Mouse (Mus musculus) olfactory bulb, adult 2 months (tissue): ENCODE data around the gene Eif1. TPM values are rescaled to one million over a fixed set of nuclear protein-coding genes. Genes with fewer than 3 reads are reported as not detected.
A peak's percentile ranks its signal among the peaks of the same experiment; 100 is the strongest.

Source experiments
- H3K27ac ChIP-seq: fragments of 200-500 bp; 2 replicates; pipeline ENCODE4 v1.5.1; 2012; ENCODE audit warnings: low read depth, low read length; ENCODE audit not compliant: insufficient read depth
- H3K4me1 ChIP-seq: fragments of 200-500 bp; 2 replicates; pipeline ENCODE4 v1.6.1; 2012; ENCODE audit warnings: low read length; ENCODE audit not compliant: control insufficient read depth, insufficient read depth
- H3K4me3 ChIP-seq: fragments of 200-500 bp; 2 replicates; pipeline ENCODE4 v1.5.1; 2012; ENCODE audit warnings: mild to moderate bottlenecking, low read depth, low read length, moderate library complexity; ENCODE audit not compliant: insufficient read depth
- CTCF ChIP-seq: fragments of 200-500 bp; IDR thresholded peaks from 2 replicates; pipeline ENCODE4 v1.5.1; 2012; ENCODE audit warnings: low read depth, mild to moderate bottlenecking, low read length, moderate library complexity; ENCODE audit not compliant: insufficient read depth
- POLR2A ChIP-seq: fragments of 200-500 bp; IDR thresholded peaks from 2 replicates; pipeline ENCODE4 v1.6.1; 2012; ENCODE audit warnings: mild to moderate bottlenecking, low read depth, low read length, moderate library complexity; ENCODE audit not compliant: insufficient read depth
- WGBS: fragments of 180-500 bp; shearing (Covaris S2); methylation state at CpG from one replicate; pipeline ENCODE4 v1.1.7; 2018; 5-methylcytosine and 5-hydroxymethylcytosine counted together
- polyA plus RNA-seq: library from polyadenylated mRNA; stranded (reverse); fragments of >200 nt; gene quantifications from 2 replicates; pipeline ENCODE4 v1.2.4, GENCODE M21; 2012; ENCODE audit warnings: low replicate concordance; ENCODE audit not compliant: missing spikeins, insufficient read depth, insufficient read length

The Eif1 gene
- polyA plus RNA-seq, result not detected in 2 replicates

DNA sequence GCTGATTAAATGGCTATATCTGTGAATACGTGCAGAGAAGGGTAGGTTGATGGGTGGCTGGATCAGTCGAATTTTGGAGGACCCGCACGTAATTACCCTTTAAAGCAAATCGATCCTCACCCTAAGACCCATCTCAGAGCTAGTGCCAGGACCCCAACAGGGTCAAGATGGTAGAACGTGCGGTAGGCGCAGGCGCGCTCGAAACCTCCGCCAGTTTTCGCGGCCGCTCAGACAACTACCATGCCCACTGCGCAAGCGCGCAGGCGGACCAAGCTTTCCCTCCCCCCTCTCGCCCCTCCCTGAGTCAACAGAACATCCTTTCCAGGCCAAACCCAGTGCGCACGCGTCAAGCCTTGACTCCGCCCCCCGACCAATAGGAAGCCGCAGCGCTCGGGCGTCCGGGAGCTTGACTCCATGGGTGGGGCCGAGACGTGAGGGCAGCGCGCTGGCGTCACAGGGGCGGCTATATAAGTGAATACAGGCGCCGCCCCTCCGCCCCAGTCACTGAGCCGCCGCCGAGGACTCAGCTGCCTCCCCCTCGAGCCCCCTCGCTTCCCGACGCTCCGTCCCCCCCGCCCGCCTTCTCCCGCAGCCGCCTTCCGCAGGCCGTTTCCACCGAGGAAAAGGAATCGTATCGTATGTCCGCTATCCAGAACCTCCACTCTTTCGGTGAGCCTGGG is at the start of gene Eif1:
Eif1 (plus strand) TSS at position 394 of the 680 bp plus-strand sequence.
- TF ChIP-seq CTCF (no peak), POLR2A (no peak; the same call in 1 of the 2 replicates)
- peaks cover 8% of the 10 kb centered on the region for H3K4me1 ChIP-seq
- WGBS, result under 1% methylated on average over 57 of the region's 58 CpGs

DNA sequence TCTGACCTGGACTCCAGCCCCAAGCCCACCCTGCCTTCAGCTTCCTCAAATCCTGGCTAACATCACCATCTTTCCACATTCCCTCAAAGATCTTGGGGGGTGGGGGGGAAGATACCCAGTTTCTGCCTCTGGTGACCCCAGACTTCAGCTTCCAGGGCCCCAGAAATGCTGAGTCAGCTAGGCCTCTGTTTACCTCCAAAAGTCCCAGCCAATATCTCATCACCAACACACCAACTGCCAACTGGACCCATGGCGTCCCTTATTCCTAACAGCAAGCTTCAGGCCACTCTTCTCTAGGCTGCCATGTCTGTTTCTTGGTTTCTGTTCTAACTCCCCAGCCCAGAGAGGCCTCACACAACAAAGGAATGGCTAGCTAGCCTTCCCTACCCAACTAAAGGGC is 47.8 kb upstream of the Eif1 start:
- TF ChIP-seq CTCF (no peak), POLR2A (no peak)
- WGBS, result 100% methylated on average over 1 of the region's 1 CpGs
- no peak overlapping the region for H3K4me3 ChIP-seq
- peaks cover 10% of the 10 kb centered on the region for H3K4me1 ChIP-seq
- H3K27ac ChIP-seq, result no peak overlapping the region

More for the DNA sequence above, at the start of gene Eif1:
- Histone ChIP-seq H3K27ac (peak within 1 kb of the TSS; percentile 90), H3K4me3 (peak within 1 kb of the TSS; percentile 81)

DNA sequence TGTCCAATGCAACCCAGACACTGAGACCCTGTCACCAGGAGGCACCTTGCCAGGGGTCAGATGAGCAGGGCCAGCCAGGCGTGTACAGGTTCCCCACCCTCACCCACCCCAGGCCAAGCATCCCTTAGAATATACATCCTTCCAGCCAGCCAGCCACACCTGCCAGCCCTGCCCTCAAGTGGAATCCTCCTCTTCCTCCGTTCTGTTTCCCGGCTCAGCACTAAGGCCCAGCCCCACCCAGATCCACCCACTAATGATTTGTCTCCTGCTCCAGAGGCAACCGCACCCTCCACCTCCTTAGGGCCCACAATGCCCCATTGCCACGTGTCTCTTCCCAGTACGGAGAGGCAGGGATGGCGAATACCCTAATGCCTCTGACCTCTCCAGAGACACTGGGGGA is 45.0 kb upstream of the Eif1 start:
- no peak overlapping the region for H3K27ac ChIP-seq
- WGBS, result 80% methylated on average over 7 of the region's 7 CpGs
- peaks cover 10% of the 10 kb centered on the region for H3K4me1 ChIP-seq
- H3K4me3 ChIP-seq, result no peak overlapping the region
- TF ChIP-seq POLR2A (no peak), CTCF (no peak)

DNA sequence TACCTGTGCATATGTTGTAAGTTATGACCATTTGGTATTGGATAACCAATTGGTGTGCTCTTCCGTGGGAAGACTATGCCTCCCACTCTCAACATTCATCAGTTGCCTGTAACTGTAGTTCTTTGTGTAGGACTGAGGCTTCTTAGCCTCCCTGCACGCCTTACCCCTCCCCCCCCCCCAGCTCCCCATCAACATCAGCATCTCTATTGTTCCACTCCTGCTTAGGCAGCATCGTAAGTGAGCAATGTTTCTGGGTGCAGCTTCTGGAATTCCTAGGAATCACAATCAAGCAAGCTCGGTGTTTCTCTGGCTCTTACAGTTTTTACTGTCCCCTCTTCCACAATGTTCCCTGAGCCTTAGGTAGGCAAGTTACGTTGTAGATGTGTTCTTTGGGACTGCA is 44.2 kb upstream of the Eif1 start:
- H3K27ac ChIP-seq, result no peak overlapping the region
- no peak for TF ChIP-seq CTCF
- no peak for TF ChIP-seq POLR2A

DNA sequence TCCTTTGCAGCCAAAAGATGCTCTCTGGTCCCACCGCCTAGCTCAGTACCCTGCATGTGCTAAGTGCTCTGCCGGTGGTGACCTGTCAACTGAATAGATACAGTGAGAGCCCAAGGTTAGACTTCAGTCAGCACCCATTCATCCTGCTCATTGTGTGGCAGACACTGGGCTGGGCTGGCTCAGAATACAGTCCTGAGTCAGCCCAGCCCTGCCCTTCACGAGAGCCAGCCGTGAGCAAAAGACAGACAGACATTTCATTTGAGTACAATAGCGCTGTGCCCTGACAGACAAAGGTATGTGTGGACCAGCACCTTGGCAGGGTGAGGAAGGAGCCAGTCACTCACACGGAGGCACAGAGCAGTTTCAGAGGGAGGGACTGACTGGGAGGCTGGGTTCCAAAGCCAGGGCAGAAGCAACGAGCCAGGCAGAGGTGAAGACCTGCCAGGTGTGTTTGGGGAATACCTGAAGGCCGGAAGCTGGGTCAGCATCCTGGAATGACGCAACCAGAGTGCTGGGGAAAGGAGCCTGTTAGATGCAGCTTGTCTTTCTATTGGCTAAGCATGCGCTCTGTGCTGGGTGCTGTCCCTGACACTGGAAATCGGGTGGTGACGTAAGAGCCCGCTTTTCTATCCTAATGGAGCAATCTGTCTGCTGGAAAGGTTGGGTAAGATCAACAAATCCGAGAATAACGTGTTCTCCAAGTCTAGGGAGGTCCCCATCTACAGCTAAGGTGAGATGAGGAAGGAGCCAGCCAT is 41.8 kb upstream of the Eif1 start:
- Histone ChIP-seq H3K4me3 (no peak overlapping the region), H3K27ac (no peak overlapping the region), H3K4me1 (peaks cover 12% of the 10 kb centered on the region)
- WGBS, result 81% methylated on average over 15 of the region's 15 CpGs
- no peak for TF ChIP-seq CTCF
- TF ChIP-seq POLR2A, result no peak

More for the DNA sequence above, 44.2 kb upstream of the Eif1 start:
- no peak overlapping the region for H3K4me3 ChIP-seq
- WGBS, result 33% methylated on average over 5 of the region's 5 CpGs
- peaks cover 10% of the 10 kb centered on the region for H3K4me1 ChIP-seq

DNA sequence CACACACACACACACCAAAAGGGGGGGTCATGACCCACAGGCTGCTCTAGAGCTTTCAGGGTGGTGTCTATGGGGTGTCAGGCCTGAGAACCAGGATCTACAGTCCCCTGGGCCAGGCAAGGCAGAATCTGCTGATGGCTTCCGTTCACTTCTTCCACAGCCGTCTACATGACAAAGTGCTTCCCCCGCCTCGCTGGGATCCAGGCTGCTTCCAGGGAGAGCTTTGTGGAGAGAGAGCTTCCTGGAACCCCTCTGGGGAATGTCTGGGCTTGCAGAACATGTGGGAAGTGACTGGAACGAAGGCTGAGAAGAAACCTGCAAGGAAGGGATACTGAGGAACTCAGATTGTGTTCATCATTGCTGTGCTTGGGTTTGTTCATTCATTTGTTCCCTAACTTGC is 40.9 kb upstream of the Eif1 start:
- Histone ChIP-seq H3K4me3 (no peak overlapping the region), H3K4me1 (peaks cover 12% of the 10 kb centered on the region), H3K27ac (no peak overlapping the region)
- WGBS, result 66% methylated on average over 5 of the region's 5 CpGs
- TF ChIP-seq POLR2A, result no peak
- no peak for TF ChIP-seq CTCF

DNA sequence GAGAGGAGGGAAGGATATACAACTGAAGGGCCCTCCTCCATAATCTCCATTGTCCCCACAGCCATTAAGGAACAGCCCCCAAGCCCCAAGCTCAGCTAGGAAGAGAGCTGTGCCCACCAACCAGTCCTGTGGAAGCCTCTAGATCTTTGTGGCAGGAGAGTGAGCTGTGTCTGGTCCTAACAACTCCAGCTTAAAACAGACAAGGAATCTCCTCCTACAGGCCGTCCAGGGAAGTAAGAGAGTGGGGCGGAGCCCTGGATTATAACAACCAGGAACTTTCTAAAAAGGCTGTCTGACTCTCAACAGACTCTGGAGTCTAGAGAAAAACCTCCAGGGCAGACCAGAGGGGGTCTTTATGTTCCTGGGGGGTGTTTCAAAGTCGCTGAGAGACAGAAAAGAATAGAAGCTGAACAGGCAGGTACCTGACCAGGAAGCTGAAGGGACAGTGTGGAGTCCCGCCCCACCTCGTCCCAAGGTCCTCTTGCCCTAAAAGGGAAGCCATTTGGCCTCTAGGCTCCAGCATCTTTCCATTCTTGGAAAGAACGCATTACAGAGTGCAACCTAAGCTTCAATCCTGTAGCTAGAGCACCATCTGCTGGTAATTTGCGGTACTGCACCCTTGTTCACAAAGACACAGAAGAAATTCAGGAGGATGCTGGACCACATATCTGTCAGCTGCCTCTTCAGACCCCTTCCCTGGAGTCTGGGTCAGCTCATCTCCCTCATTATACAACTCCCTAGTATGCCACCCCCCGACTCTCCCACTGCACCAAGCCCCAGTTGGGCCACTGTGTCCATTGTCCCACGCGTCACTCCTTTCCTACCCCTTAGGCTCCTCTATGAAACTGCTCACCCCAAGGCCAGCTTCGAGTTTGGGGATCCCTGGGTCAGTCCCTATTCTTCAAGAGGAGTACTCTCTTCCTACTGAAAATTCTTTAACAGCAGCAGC is 37.8 kb upstream of the Eif1 start:
- H3K4me3 ChIP-seq, result no peak overlapping the region
- WGBS, result 20% methylated on average over 11 of the region's 11 CpGs
- H3K4me1 ChIP-seq, result peaks cover 7% of the 10 kb centered on the region
- TF ChIP-seq POLR2A, result no peak
- peak; percentile 31; the same call in 1 of the 2 replicates for TF ChIP-seq CTCF
- H3K27ac ChIP-seq, result no peak overlapping the region

DNA sequence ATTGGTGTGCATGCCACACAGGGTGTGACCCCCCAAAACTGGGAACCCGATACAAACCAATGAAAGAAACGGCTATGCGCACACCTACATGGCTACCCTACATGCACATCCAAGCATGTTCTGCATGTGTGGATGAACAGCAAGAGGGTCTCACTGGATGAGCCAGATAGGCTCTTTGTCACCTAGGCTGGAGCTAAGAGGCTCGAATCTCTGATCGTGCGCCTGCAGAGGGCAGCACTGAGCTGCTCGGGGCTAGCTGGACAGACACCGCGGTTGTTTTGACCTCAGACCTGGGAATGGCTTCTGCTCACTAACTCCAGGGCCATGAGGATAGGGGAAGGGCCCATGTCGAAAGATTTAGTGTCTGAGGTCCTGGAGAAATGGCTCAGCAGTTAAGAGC is 37.1 kb upstream of the Eif1 start:
- WGBS, result 21% methylated on average over 10 of the region's 10 CpGs

DNA sequence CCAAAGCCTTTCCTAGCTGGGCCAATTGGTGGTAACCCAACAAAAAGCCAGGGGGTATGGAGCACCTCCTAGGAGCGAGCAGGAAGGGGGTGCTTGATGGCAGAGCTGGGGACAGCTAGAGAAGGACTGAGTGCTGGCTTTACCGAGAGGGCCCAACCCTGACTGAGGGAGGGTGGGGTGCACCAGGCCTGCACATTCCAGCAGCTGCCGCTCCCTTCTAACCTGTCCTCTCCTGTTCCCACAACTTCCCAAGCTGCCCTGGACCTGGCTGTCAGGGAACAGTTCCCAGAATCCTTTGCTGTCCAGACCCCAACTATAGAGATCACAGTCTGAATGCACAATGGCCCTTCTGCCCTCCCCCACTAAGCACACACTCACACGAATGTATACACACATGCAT is 34.7 kb upstream of the Eif1 start:
- 94% methylated on average over 4 of the region's 4 CpGs for WGBS
- TF ChIP-seq POLR2A, result no peak
- no peak for TF ChIP-seq CTCF

More for the DNA sequence above, 37.1 kb upstream of the Eif1 start:
- no peak overlapping the region for H3K4me3 ChIP-seq
- no peak overlapping the region for H3K27ac ChIP-seq
- H3K4me1 ChIP-seq, result peaks cover 11% of the 10 kb centered on the region
- TF ChIP-seq CTCF (peak; percentile 74; the same call in 1 of the 2 replicates), POLR2A (no peak)

More for the DNA sequence above, 34.7 kb upstream of the Eif1 start:
- no peak overlapping the region for H3K4me3 ChIP-seq
- no peak overlapping the region for H3K27ac ChIP-seq
- H3K4me1 ChIP-seq, result peaks cover 9% of the 10 kb centered on the region
